Mouse (Mus musculus) intestine, postnatal 0 days (tissue): ENCODE results near the gene Gpr135. TPM values are rescaled to one million over a fixed set of nuclear protein-coding genes. Genes with fewer than 3 reads are reported as not detected.

Source experiments
- ATAC-seq: fragments of 200-750 bp; cut with Nextera tagmentation; 2 replicates; pipeline ENCODE4 v1.8.0; 2017; ENCODE audit warnings: mild to moderate bottlenecking, moderate TSS enrichment, moderate library complexity
- H3K27ac ChIP-seq: fragments of 300-500 bp; sonication (generic); 2 replicates; pipeline ENCODE4 v1.5.1; 2014; ENCODE audit warnings: mild to moderate bottlenecking, low read depth, low read length, moderate library complexity
- H3K27me3 ChIP-seq: fragments of 300-500 bp; sonication (generic); replicated peaks from 2 replicates; pipeline ENCODE4 v1.6.1; 2014; ENCODE audit warnings: low read length, mixed read lengths; ENCODE audit not compliant: control insufficient read depth, insufficient read depth
- H3K36me3 ChIP-seq: fragments of 300-500 bp; sonication (generic); 2 replicates; pipeline ENCODE4 v1.6.1; 2014; ENCODE audit warnings: mild to moderate bottlenecking, moderate library complexity; ENCODE audit not compliant: control insufficient read depth, insufficient read depth
- H3K4me1 ChIP-seq: fragments of 300-500 bp; sonication (generic); replicated peaks from 2 replicates; pipeline ENCODE4 v1.6.1; 2014; ENCODE audit warnings: antibody characterized with exemption, low read length, mixed read lengths; ENCODE audit not compliant: control insufficient read depth, insufficient read depth
- H3K4me2 ChIP-seq: fragments of 300-500 bp; sonication (generic); replicated peaks from 2 replicates; pipeline ENCODE4 v1.6.1; 2014; ENCODE audit warnings: low read depth, mild to moderate bottlenecking, moderate library complexity
- H3K4me3 ChIP-seq: fragments of 300-500 bp; sonication (generic); 2 replicates; pipeline ENCODE4 v1.5.1; 2014; ENCODE audit warnings: low read depth, low read length
- H3K9ac ChIP-seq: fragments of 300-500 bp; sonication (generic); 2 replicates; pipeline ENCODE4 v1.6.1; 2014; ENCODE audit warnings: mild to moderate bottlenecking, low read depth, low read length
- H3K9me3 ChIP-seq: fragments of 300-500 bp; sonication (generic); 2 replicates; pipeline ENCODE4 v1.6.1; 2016; ENCODE audit warnings: mixed run types; ENCODE audit not compliant: control insufficient read depth
- CTCF ChIP-seq: sonication (generic); IDR thresholded peaks from 2 replicates; pipeline ENCODE4 v1.5.1; 2016; ENCODE audit warnings: low read depth, mild to moderate bottlenecking, control low read depth, antibody characterized with exemption, moderate library complexity
- WGBS: fragments of 180-500 bp; shearing (Covaris S2); extraction: QIAGEN DNeasy Blood & Tissue Kit; methylation state at CpG from one replicate; pipeline ENCODE4 v1.1.7; 2014; 5-methylcytosine and 5-hydroxymethylcytosine counted together
- polyA plus RNA-seq: library from polyadenylated mRNA; unstranded; fragments of >200 nt; fragmentation: Nextera tagmentation; extraction: Ambion mirVana; gene quantifications from 2 replicates; pipeline ENCODE4 v1.2.1, GENCODE M21; 2015

Gene Gpr135
- polyA plus RNA-seq, 1 experiment from 2014 or later: 0.65 TPM

- Histone ChIP-seq H3K4me1 (no peaks in the 10 kb centered on the region), H3K36me3 (no peaks in the 10 kb centered on the region), H3K9ac (no peak overlapping the region), H3K27ac (no peak overlapping the region), H3K9me3 (0 out of 2 replicates have a peak, but pooled peaks cover 3% of the 10 kb centered on the region), H3K4me2 (no peak overlapping the region), H3K27me3 (no peaks in the 10 kb centered on the region), H3K4me3 (no peak overlapping the region)
- no peak for ATAC-seq
- WGBS: 59% methylated on average over 6 of the region's 6 CpGs
- TF ChIP-seq CTCF: no peak
These were observed 45.6 kb downstream of the Gpr135 start for GRCm38 (mm10) chr12:72025275-72025795.

GRCm38 (mm10) chr12:72023572-72023971, 47.4 kb downstream of the Gpr135 start:
- WGBS: 90% methylated on average over 5 of the region's 5 CpGs
- no peak overlapping the region for H3K4me3 ChIP-seq
- H3K27me3 ChIP-seq: no peaks in the 10 kb centered on the region
- TF ChIP-seq CTCF: no peak
- H3K9ac ChIP-seq: no peak overlapping the region
- 0 out of 2 replicates have a peak, but pooled peaks cover 3% of the 10 kb centered on the region for H3K9me3 ChIP-seq
- no peak overlapping the region for H3K27ac ChIP-seq
- no peak overlapping the region for H3K4me2 ChIP-seq
- ATAC-seq: no peak
- no peaks in the 10 kb centered on the region for H3K36me3 ChIP-seq
- H3K4me1 ChIP-seq: no peaks in the 10 kb centered on the region

GRCm38 (mm10) chr12:72022790-72023189, 48.1 kb downstream of the Gpr135 start:
- Histone ChIP-seq H3K27me3 (no peaks in the 10 kb centered on the region), H3K4me2 (no peak overlapping the region), H3K27ac (no peak overlapping the region), H3K36me3 (no peaks in the 10 kb centered on the region), H3K4me3 (no peak overlapping the region), H3K4me1 (no peaks in the 10 kb centered on the region), H3K9ac (no peak overlapping the region), H3K9me3 (0 out of 2 replicates have a peak, but pooled peaks cover 3% of the 10 kb centered on the region)
- no peak for ATAC-seq
- TF ChIP-seq CTCF: no peak
- 75% methylated on average over 3 of the region's 3 CpGs for WGBS

- no peaks in the 10 kb centered on the region for H3K4me1 ChIP-seq
- H3K9me3 ChIP-seq: 0 out of 2 replicates have a peak, but pooled peaks cover 3% of the 10 kb centered on the region
- no peak overlapping the region for H3K27ac ChIP-seq
- whole genome bisulfite sequencing: 24% methylated on average over 5 of the region's 5 CpGs
- H3K4me3 ChIP-seq: no peak overlapping the region
- H3K36me3 ChIP-seq: no peaks in the 10 kb centered on the region
- no peak for TF ChIP-seq CTCF
- no peak overlapping the region for H3K9ac ChIP-seq
- H3K27me3 ChIP-seq: no peaks in the 10 kb centered on the region
- ATAC-seq: no peak
- H3K4me2 ChIP-seq: no peak overlapping the region
These were observed 49.4 kb downstream of the Gpr135 start for GRCm38 (mm10) chr12:72021543-72021942.

DNA sequence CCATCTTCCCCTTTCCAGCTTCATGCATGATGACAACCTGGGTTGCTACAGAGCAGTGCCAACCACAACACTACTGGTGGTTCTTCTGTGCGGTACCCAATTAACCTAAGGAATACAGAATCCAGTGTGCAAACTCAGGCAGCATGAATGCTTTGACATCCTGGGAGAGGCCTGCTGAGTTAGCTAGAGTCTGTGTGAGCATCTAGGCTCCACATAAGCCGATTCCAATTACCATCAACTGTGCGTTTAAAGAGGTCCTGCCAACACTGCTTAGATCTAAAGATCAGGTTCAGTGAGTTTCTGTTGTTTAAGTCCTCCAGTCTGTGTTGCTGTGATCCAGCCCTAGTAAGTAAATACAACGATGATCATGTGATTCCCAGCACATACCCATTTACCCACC, 50.6 kb downstream of the Gpr135 start:
- no peak overlapping the region for H3K4me3 ChIP-seq
- H3K36me3 ChIP-seq: no peaks in the 10 kb centered on the region
- H3K9ac ChIP-seq: no peak overlapping the region
- 0 out of 2 replicates have a peak, but pooled peaks cover 3% of the 10 kb centered on the region for H3K9me3 ChIP-seq
- H3K27ac ChIP-seq: no peak overlapping the region
- no peak for TF ChIP-seq CTCF
- H3K4me2 ChIP-seq: no peak overlapping the region
- WGBS: 85% methylated on average over 4 of the region's 4 CpGs
- H3K27me3 ChIP-seq: no peaks in the 10 kb centered on the region
- H3K4me1 ChIP-seq: no peaks in the 10 kb centered on the region
- no peak for ATAC-seq

Other genes starting within 250 kb of the Gpr135 start
- gene Daam1, start 240.0 kb downstream of the Gpr135 start, polyA plus RNA-seq: 5.3 and 5.7 TPM in 2 replicates
- 10.9 and 12.2 TPM in 2 replicates for gene L3hypdh, start 14.3 kb upstream of the Gpr135 start, polyA plus RNA-seq
- 41.3 and 50.2 TPM in 2 replicates for gene Jkamp, start 14.5 kb upstream of the Gpr135 start, polyA plus RNA-seq
- gene Ccdc175, start 113.9 kb upstream of the Gpr135 start, polyA plus RNA-seq: not detected in 2 replicates